Mouse (Mus musculus): ENCODE measurements around the gene Il10ra. TPM values are rescaled to one million over a fixed set of nuclear protein-coding genes. Genes with fewer than 3 reads are reported as not detected.
A peak's percentile ranks its signal among the peaks of the same experiment; 100 is the strongest.

Gene Il10ra
- total RNA-seq, 1 experiment from 2014 or later = 8.0 TPM

GRCm38 (mm10) chr9:45272213-45272612 lies 3.3 kb upstream of the Il10ra start:
- ATAC-seq (replicated peaks in 1 of 2; ENCODE audit: insufficient read depth in 1 of 2, low FRiP score in 2 of 2, low TSS enrichment in 1 of 2, low read depth in 1 of 2, poor library complexity in 2 of 2, severe bottlenecking in 2 of 2) = 0 out of 4 replicates have a peak, but pooled peaks of 1 of the 2 experiments have one; percentile 12

DNA sequence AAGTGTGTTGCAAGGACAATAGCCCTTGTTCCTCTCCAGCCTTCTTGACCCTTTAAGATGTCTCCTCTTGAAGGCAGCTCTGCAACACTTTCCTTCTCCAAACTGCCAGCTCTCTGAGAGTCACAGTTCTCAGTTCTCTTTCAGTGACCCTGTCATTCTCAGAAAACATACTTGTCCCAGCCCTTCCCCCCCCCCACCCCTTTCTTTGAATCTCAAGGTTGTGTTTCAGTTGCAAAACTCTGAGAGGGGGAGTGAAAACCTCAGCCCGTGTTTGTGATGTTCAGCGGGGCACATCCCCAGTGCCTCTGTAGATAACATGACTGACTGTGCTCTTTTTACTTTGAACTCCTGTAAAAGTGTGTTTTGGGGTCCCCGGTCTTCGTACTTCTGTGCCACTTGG lies 870 bp downstream of the Il10ra start:
- no peak for ATAC-seq (replicated peaks in 1 of 2; ENCODE audit: insufficient read depth in 1 of 2, low FRiP score in 2 of 2, low TSS enrichment in 1 of 2, low read depth in 1 of 2, poor library complexity in 2 of 2, severe bottlenecking in 2 of 2)

DNA sequence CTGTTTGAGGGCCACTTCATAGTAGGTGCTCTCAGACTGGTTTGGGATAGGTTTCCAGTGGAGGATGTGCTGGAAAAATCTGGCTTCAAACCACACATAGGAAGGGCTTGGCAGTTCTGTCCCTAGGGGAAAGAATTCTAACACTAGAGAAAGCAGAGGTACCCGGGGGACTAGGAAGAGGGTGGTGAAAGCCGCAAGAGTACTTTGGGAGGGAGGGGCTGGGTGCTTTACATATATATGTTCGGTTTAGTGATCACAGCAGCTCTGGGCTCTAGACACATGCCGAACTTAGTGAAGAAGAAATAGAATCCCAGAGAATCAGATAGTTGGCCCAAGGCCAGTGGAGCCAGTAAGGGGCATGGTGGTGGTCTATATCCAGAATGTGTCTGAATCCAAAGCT lies 1.9 kb downstream of the Il10ra start:
- no peak for ATAC-seq (replicated peaks in 1 of 2; ENCODE audit: insufficient read depth in 1 of 2, low FRiP score in 2 of 2, low TSS enrichment in 1 of 2, low read depth in 1 of 2, poor library complexity in 2 of 2, severe bottlenecking in 2 of 2)

DNA sequence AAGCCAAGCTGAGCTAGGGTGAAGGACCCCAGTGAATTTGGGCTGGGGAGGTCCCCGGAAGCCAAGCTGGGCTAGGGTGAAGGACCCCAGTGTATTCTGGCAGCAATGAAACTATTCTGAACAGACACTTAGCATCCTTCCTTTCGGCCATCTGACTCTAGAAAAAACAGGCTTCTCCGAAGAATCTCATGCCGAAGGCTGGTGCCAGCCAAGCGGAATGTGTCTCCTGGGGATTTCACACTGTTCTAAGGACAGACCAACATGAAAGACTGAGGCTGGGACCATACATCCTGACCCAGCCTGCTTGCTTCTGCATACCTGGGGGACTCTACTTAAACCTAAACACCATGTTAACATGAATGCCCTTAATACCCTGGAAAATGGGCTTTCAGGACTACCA lies 7.1 kb downstream of the Il10ra start:
- ATAC-seq (replicated peaks in 1 of 2; ENCODE audit: insufficient read depth in 1 of 2, low FRiP score in 2 of 2, low TSS enrichment in 1 of 2, low read depth in 1 of 2, poor library complexity in 2 of 2, severe bottlenecking in 2 of 2) = no peak

GRCm38 (mm10) chr9:45261466-45261865 lies 7.5 kb downstream of the Il10ra start:
- no peak for ATAC-seq (replicated peaks in 1 of 2; ENCODE audit: insufficient read depth in 1 of 2, low FRiP score in 2 of 2, low TSS enrichment in 1 of 2, low read depth in 1 of 2, poor library complexity in 2 of 2, severe bottlenecking in 2 of 2)

DNA sequence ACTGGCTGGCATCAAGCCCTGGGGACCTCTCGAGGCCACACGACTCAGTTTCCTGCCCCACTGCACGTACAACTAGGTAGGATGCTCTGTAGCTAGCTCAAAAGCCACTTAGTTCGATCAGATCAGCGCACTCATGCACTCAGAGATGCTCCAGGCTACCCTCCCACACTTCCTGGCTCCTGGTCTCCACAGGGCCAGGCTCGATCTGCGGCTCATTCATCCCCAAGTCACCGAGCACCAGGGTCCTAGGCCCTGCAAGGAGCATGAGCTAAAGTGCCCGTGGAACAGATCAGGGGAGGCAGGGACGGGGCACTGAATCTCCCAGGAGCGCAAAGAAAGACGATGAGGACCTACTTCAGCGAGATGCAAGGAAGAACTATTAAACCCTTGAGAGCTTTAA lies 9.9 kb downstream of the Il10ra start:
- ATAC-seq (replicated peaks in 1 of 2; ENCODE audit: insufficient read depth in 1 of 2, low FRiP score in 2 of 2, low TSS enrichment in 1 of 2, low read depth in 1 of 2, poor library complexity in 2 of 2, severe bottlenecking in 2 of 2) = no peak

DNA sequence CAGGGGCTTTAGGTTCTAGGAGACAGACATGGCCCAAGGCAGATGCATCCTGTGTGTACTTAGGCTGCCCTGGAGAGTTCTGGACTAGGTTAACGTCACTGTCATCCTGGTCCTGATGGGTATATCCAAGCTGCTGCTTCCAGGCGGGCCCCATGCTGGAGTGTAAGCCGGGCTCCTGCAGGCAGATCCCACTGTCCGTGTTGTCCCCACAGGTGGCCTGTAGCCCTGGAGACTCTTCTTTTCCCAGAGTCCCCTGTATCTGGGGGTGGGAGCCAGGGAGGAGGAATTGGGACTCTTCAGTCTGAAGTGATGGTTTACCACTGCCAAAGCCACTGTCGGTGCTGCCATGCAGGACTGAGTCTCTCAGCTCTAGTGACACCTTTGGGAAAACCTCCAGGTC lies 13.0 kb downstream of the Il10ra start:
- no peak for ATAC-seq (replicated peaks in 1 of 2; ENCODE audit: insufficient read depth in 1 of 2, low FRiP score in 2 of 2, low TSS enrichment in 1 of 2, low read depth in 1 of 2, poor library complexity in 2 of 2, severe bottlenecking in 2 of 2)

DNA sequence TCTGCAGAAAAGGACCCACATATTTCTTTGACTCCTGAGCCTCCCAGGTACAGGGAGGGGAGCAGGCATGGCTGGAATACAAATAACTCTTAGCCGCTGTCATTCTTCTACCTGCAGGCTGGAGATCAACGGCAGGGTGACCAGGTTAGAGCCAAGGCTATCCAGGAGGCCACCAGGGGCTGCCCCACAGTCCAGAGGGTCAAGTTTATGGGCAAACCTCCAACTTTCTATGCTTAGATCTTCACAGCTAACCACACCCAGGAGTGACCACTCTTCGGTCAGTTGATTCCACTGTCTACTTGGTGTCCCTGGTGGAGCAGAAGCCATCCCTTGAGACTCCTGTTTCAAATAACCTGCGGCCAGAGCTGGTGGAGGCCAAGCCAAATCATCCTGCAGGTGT lies 13.5 kb downstream of the Il10ra start:
- ATAC-seq (replicated peaks in 1 of 2; ENCODE audit: insufficient read depth in 1 of 2, low FRiP score in 2 of 2, low TSS enrichment in 1 of 2, low read depth in 1 of 2, poor library complexity in 2 of 2, severe bottlenecking in 2 of 2) = no peak

DNA sequence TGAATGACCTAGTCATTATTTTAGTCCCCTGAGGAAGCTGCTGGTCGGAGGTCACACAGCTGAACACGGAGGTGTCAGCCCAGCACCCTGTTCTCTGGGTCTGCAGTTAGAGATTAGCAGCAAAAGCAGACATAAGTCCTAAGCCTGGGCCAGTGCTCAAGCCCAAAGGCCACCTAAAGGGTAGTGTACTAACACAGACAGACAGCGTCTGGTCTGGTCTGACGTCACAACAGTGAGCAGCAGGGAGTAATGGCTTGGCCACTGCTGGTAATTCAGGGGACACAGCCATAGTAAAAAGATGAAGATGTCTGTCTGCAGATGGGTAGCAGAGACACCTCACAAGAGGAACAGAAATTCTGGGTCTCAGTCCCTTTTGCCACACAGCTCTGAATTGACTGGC lies 14.3 kb downstream of the Il10ra start:
- no peak for ATAC-seq (replicated peaks in 1 of 2; ENCODE audit: insufficient read depth in 1 of 2, low FRiP score in 2 of 2, low TSS enrichment in 1 of 2, low read depth in 1 of 2, poor library complexity in 2 of 2, severe bottlenecking in 2 of 2)

- ATAC-seq (replicated peaks in 1 of 2; ENCODE audit: insufficient read depth in 1 of 2, low FRiP score in 2 of 2, low TSS enrichment in 1 of 2, low read depth in 1 of 2, poor library complexity in 2 of 2, severe bottlenecking in 2 of 2) = no peak
Observed at GRCm38 (mm10) chr9:45254021-45254420, 14.9 kb downstream of the Il10ra start.

DNA sequence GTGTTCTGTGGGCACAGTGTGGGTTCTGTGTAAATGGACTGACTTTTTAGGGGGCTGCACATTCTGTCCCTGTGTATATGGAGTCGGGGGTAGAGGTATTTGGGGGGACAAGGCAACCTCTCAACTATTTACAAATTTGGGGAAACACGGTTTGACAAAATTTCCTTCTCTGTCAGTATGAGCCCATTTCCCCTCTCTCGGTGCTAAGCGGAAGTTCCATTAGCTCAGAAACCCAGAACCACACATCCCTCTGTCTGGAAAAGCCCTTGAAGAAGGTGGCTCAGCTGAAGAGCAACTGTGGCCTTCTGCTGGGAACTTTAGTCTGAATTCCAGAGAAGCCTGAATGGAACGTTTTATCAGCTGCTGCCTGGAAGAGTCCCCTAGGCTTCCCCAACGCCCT lies 16.6 kb downstream of the Il10ra start:
- ATAC-seq (replicated peaks in 1 of 2; ENCODE audit: insufficient read depth in 1 of 2, low FRiP score in 2 of 2, low TSS enrichment in 1 of 2, low read depth in 1 of 2, poor library complexity in 2 of 2, severe bottlenecking in 2 of 2) = no peak

DNA sequence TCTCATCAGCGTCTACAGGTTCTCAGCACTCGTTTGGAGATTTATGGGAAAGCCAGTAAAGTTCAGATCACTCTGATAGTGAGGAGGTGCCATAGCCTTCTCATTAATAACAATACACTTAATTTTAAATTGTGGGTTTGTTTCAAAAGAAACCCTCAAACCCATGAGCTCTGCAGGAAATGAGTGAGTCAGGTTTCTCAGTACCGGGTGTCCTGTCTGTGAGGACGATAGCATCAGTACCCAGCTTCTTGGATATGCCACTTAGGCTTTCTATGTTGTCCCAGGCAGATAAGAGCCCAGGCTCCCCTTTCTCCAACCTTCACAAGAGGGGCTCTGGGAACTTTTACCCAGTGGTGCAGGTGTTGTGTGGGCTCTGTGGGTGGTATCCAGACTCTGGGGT lies 17.0 kb downstream of the Il10ra start:
- no peak for ATAC-seq (replicated peaks in 1 of 2; ENCODE audit: insufficient read depth in 1 of 2, low FRiP score in 2 of 2, low TSS enrichment in 1 of 2, low read depth in 1 of 2, poor library complexity in 2 of 2, severe bottlenecking in 2 of 2)

GRCm38 (mm10) chr9:45251281-45251680 lies 17.7 kb downstream of the Il10ra start:
- ATAC-seq (replicated peaks in 1 of 2; ENCODE audit: insufficient read depth in 1 of 2, low FRiP score in 2 of 2, low TSS enrichment in 1 of 2, low read depth in 1 of 2, poor library complexity in 2 of 2, severe bottlenecking in 2 of 2) = peak in 1 of 2 experiments; percentile 34; a peak in 1 of 4 replicates

GRCm38 (mm10) chr9:45250306-45250705 lies 18.6 kb downstream of the Il10ra start:
- ATAC-seq (replicated peaks in 1 of 2; ENCODE audit: insufficient read depth in 1 of 2, low FRiP score in 2 of 2, low TSS enrichment in 1 of 2, low read depth in 1 of 2, poor library complexity in 2 of 2, severe bottlenecking in 2 of 2) = no peak

DNA sequence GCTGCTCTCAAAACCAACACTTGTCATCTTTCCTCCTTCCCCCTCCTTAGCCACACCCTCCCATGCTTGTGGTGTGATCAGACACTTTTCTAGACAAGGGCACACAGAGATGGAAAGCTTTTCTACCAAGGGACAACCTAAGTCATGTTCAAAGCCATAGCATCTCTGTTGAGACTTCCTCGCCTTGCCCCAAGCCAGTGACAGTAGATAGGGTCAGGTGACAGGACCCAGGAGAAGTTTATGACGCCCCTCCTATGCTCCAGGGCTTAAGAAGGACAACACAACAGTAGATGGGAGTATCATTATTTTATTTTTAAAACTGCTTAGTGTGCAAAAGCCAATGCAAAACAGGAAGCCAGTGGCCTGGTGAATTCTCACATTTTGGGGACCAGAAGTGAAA lies 21.4 kb downstream of the Il10ra start:
- no peak for ATAC-seq (replicated peaks in 1 of 2; ENCODE audit: insufficient read depth in 1 of 2, low FRiP score in 2 of 2, low TSS enrichment in 1 of 2, low read depth in 1 of 2, poor library complexity in 2 of 2, severe bottlenecking in 2 of 2)

- ATAC-seq (replicated peaks in 1 of 2; ENCODE audit: insufficient read depth in 1 of 2, low FRiP score in 2 of 2, low TSS enrichment in 1 of 2, low read depth in 1 of 2, poor library complexity in 2 of 2, severe bottlenecking in 2 of 2) = peak; percentile 90
Observed at GRCm38 (mm10) chr9:45246060-45246459, 22.9 kb downstream of the Il10ra start.

GRCm38 (mm10) chr9:45245432-45245831 lies 23.5 kb downstream of the Il10ra start:
- ATAC-seq (replicated peaks in 1 of 2; ENCODE audit: insufficient read depth in 1 of 2, low FRiP score in 2 of 2, low TSS enrichment in 1 of 2, low read depth in 1 of 2, poor library complexity in 2 of 2, severe bottlenecking in 2 of 2) = no peak

GRCm38 (mm10) chr9:45241397-45241796 lies 27.6 kb downstream of the Il10ra start:
- ATAC-seq (replicated peaks in 1 of 2; ENCODE audit: insufficient read depth in 1 of 2, low FRiP score in 2 of 2, low TSS enrichment in 1 of 2, low read depth in 1 of 2, poor library complexity in 2 of 2, severe bottlenecking in 2 of 2) = peak; percentile 68 to 91

DNA sequence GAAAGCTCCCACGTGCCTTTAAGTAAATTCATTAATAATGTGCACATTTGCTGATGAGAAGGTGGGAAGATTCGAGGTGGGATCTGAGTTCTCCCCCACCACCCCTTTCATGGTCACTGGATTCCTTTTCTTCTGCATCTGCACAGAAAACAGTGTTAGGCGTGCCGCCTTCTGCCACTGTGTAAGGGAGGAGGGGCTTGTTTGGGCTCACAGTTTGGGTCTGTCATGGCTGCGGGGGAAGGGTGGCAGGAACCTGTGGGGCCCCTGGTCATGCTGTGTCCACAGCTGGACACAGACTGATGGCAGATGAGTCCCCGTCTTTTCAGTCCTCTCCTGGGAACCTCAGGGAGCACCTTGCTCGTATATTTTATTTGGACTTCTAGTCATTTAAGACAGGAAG lies 32.2 kb downstream of the Il10ra start:
- ATAC-seq (replicated peaks in 1 of 2; ENCODE audit: insufficient read depth in 1 of 2, low FRiP score in 2 of 2, low TSS enrichment in 1 of 2, low read depth in 1 of 2, poor library complexity in 2 of 2, severe bottlenecking in 2 of 2) = no peak

GRCm38 (mm10) chr9:45235668-45236227 lies 33.2 kb downstream of the Il10ra start:
- ATAC-seq (replicated peaks in 1 of 2; ENCODE audit: insufficient read depth in 1 of 2, low FRiP score in 2 of 2, low TSS enrichment in 1 of 2, low read depth in 1 of 2, poor library complexity in 2 of 2, severe bottlenecking in 2 of 2) = no peak

Measured in hematopoietic stem cell, adult 5-6 weeks (primary cell).